Mouse (Mus musculus) urinary bladder, adult 2 months (tissue): ENCODE measurements around the gene Tnfaip3. TPM values are rescaled to one million over a fixed set of nuclear protein-coding genes. Genes with fewer than 3 reads are reported as not detected.

Experiments used
- DNase-seq: peaks from one replicate; pipeline ENCODE4 v3.0.0; 2022; ENCODE audit warnings: low spot score
- polyA plus RNA-seq: library from polyadenylated mRNA; depleted of rRNA; stranded (reverse); fragments of >200 nt; gene quantifications from 2 replicates; pipeline ENCODE4 v1.2.3, GENCODE M21; 2012

Tnfaip3 gene
- polyA plus RNA-seq, 1 experiment = 3.7 TPM

GRCm38 (mm10) chr10:19014381-19015256 is 838 bp downstream of the Tnfaip3 start:
- DNase-seq = no peak

GRCm38 (mm10) chr10:19013351-19013750 is 2.1 kb downstream of the Tnfaip3 start:
- no peak for DNase-seq

GRCm38 (mm10) chr10:19012616-19013015 is 2.8 kb downstream of the Tnfaip3 start:
- DNase-seq = no peak

- DNase-seq = no peak
These were observed 3.5 kb downstream of the Tnfaip3 start for GRCm38 (mm10) chr10:19011832-19012440.

- no peak for DNase-seq
These were observed 5.0 kb downstream of the Tnfaip3 start for GRCm38 (mm10) chr10:19010414-19010813.

- no peak for DNase-seq
These were observed 6.2 kb downstream of the Tnfaip3 start for GRCm38 (mm10) chr10:19009186-19009672.

- DNase-seq = no peak
These were observed 6.9 kb downstream of the Tnfaip3 start for GRCm38 (mm10) chr10:19008607-19008940.

GRCm38 (mm10) chr10:19007897-19008606 is 7.4 kb downstream of the Tnfaip3 start:
- no peak for DNase-seq

GRCm38 (mm10) chr10:19002091-19002785 is 13.2 kb downstream of the Tnfaip3 start:
- DNase-seq = no peak

- no peak for DNase-seq
These were observed 16.0 kb downstream of the Tnfaip3 start for GRCm38 (mm10) chr10:18999427-18999826.

- DNase-seq = no peak
These were observed 19.1 kb downstream of the Tnfaip3 start for GRCm38 (mm10) chr10:18996331-18996730.

GRCm38 (mm10) chr10:18995465-18996261 is 19.8 kb downstream of the Tnfaip3 start:
- no peak for DNase-seq

- no peak for DNase-seq
These were observed 22.5 kb downstream of the Tnfaip3 start for GRCm38 (mm10) chr10:18992971-18993370.

- no peak for DNase-seq
These were observed 24.4 kb downstream of the Tnfaip3 start for GRCm38 (mm10) chr10:18991057-18991456.

- DNase-seq = no peak
These were observed 27.6 kb downstream of the Tnfaip3 start for GRCm38 (mm10) chr10:18987907-18988199.

GRCm38 (mm10) chr10:18987046-18987906 is 28.2 kb downstream of the Tnfaip3 start:
- DNase-seq = no peak

GRCm38 (mm10) chr10:18985516-18985915 is 29.9 kb downstream of the Tnfaip3 start:
- no peak for DNase-seq

- DNase-seq = no peak
These were observed 31.9 kb downstream of the Tnfaip3 start for GRCm38 (mm10) chr10:18983514-18983913.

GRCm38 (mm10) chr10:18974486-18974885 is 41.0 kb downstream of the Tnfaip3 start:
- DNase-seq = no peak

- DNase-seq = no peak
These were observed 48.6 kb downstream of the Tnfaip3 start for GRCm38 (mm10) chr10:18966893-18967292.
